Mouse (Mus musculus) brain, adult 2 months (tissue): ENCODE measurements around the gene Hspb9.

Source experiments
- DNase-seq: peaks from one replicate; pipeline ENCODE4 v3.0.0; 2011; ENCODE audit warnings: low read depth, low spot score

Hspb9 gene

GRCm38 (mm10) chr11:100705095-100705747 is 8.4 kb upstream of the Hspb9 start:
- DNase-seq: no peak

DNA sequence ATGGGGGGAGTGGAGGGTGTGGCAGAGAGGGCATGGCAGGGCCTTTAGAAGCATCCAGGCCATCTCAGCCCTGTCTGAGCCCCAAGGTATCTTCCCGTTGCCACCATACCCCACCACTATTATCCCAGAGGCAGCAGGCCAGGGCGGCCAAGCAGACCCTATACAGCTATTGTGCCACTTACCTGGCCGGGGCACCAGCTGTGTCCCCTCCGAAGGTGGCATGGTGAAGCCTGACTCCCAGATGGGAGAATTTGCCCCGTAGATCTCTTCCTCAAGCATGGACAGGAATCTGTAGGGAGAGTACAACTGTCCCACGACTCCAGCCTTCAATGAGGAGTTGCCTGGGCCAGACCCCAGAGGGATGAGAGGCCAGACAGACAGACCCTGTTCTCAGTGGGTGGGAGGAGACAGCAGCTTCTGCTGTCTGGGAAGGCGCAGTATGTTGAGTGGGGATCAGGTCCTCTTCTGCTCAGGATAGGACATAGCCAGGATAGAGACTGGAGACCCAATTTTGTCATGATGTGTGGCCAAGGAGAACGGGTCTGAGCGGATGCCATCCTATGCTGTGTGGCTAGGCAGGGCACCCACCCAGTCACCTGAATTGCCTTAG is 4.3 kb upstream of the Hspb9 start:
- no peak for DNase-seq

DNA sequence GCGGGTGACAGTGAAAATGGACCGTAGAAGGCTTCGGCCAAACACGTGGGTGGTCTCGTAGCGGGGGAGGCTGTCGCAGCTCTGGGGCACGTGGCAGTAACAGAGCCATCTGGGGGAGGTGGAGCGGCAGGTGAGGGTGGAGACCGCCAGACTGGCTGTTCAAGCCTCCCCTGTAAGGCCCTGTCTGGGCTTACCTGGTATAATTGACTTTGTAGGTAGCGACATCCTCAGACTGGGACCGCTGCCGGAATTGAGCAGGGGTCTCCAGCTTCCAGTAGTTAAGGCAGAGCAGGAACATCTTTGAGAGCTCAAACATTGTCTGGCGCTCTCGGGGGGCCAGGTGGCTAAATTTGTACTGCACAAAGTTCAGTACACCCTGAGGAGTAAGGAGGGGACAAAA is 3.1 kb upstream of the Hspb9 start:
- DNase-seq: no peak

GRCm38 (mm10) chr11:100710977-100711376 is 2.7 kb upstream of the Hspb9 start:
- DNase-seq: no peak

- peak; percentile 94 for DNase-seq
Observed at GRCm38 (mm10) chr11:100711783-100712615, 1.7 kb upstream of the Hspb9 start, which contains the start of gene Kat2a. TSS of gene Kat2a (minus strand) at chr11:100712465.

DNA sequence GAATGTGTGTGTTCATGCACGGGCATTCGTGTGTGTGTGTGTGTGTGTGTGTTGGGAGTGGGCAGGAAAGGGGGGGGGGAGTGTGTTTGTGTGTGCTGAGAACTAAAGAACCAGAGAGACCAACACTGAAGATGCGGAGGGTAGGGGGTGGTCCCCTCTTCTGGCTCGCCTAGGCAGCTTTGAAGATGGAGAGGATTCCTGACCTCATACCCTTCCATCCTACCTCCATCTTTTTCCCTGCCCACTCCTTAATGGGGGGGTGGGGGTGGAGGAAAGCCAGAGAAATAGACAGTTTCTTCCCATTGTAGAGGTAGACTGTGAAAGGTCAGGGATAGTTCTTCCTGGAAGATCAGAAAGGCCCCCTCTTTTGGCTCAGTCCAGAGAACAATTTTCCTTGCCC is 476 bp upstream of the Hspb9 start:
- DNase-seq: no peak

- peak; percentile 87 for DNase-seq
Observed at GRCm38 (mm10) chr11:100714534-100714915, 875 bp downstream of the Hspb9 start.

DNA sequence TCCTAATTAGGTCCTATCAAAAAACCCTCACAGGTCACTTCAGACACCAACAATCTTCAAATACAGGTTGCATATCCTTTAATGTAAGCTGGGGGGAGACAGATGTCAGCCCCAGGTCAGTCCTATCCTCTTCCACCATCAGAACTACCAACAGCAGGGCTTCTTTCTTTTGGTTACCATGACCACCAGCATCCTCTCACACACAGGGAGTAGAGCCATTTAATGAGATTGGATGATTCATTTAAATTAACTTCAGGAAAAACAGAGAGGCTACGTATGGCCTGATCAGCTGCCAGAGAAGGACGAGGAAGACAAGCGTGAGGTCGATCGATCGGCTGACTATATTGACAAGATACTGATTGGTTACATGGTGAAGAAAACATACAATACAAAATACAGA is 1.3 kb downstream of the Hspb9 start:
- DNase-seq: peak; percentile 58

GRCm38 (mm10) chr11:100716649-100717048 is 3.0 kb downstream of the Hspb9 start:
- peak; percentile 78 for DNase-seq

GRCm38 (mm10) chr11:100718462-100718861 is 4.8 kb downstream of the Hspb9 start:
- DNase-seq: no peak

DNA sequence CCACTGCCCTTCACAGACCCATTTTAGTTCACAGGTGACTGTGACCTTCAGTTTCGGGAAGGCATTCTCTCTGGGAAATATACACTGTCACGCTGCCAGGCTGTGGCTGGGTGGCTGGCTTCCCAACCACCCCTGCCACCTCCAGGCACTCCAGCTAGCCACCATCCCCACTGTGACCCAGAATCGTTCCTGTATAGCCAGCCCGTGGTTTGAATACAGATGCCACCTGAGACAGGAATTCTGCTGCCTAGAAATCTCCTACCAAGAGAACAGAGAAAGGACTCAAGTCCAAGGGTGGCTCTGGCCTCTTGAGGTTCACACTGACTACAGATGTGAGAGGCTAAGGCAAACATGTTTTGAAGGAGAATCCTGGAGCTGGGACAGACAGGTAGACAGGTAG is 5.2 kb downstream of the Hspb9 start:
- DNase-seq: no peak

DNA sequence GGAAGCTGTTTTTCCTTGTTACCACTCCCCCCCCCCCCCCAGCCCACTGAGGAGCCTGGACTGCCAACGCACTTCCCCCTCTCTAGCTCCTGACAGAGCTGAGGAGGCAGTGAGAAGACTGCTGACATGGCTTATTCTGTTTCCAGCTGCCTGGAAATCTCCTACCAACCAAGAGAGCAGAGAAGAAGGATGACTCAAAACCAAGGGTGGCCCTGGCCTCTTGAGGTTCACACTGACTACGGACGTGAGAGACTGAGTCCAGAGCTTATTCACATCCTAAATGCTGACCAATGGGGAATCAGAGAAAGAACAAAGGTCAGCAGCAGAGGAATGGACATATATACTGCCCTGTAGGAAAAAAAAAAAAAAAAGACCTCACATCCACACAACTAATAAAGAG is 5.7 kb downstream of the Hspb9 start:
- peak; percentile 83 for DNase-seq

- no peak for DNase-seq
Observed at GRCm38 (mm10) chr11:100719893-100720292, 6.2 kb downstream of the Hspb9 start.

DNA sequence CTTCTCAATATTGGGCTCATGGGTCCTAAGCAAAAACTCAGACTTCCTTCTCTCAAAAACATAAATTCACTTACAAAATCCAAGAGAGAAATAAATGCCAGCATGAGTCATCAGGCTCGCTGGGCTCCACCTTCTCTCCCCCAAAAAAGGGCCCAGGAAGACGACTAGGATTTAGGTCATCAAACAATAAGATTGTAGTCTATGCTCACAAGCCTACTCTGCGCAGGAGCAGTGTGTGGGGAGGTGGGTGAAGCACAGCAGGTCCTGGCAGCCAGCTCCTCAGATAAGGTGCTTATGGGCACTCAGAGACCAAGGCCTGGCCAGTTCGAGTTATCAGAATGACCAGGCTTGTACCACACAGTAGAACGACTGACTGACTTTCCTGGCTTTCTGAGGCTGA is 6.7 kb downstream of the Hspb9 start:
- peak; percentile 77 for DNase-seq

GRCm38 (mm10) chr11:100721254-100721653 is 7.6 kb downstream of the Hspb9 start:
- peak; percentile 59 for DNase-seq

- no peak for DNase-seq
Observed at GRCm38 (mm10) chr11:100721776-100722492, 8.3 kb downstream of the Hspb9 start.

DNA sequence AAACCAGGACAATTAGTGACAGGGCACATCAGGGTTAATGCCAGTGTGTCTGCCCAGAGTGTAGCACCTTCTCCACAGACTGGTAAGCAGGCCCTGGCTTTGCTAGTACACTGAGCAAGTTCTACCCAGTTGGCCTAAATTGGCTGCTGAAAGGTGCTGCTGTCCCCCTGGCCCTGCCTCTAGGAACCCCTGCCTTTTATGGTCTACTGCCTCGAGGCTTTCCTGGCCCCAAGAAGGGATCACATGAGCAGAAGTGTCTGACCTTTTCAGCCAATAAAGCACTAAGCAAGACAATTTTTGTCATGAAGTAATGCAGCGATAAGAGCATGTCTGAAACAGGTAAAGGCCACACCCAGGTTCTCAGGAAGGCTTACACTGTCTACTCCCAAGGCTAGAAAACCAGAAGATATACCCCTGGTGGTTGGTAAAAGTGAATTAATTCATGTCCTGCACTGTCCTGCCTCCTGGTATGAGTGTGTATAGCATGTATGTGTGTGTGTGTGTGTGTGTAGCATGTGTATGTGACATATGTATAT is 8.9 kb downstream of the Hspb9 start:
- no peak for DNase-seq

DNA sequence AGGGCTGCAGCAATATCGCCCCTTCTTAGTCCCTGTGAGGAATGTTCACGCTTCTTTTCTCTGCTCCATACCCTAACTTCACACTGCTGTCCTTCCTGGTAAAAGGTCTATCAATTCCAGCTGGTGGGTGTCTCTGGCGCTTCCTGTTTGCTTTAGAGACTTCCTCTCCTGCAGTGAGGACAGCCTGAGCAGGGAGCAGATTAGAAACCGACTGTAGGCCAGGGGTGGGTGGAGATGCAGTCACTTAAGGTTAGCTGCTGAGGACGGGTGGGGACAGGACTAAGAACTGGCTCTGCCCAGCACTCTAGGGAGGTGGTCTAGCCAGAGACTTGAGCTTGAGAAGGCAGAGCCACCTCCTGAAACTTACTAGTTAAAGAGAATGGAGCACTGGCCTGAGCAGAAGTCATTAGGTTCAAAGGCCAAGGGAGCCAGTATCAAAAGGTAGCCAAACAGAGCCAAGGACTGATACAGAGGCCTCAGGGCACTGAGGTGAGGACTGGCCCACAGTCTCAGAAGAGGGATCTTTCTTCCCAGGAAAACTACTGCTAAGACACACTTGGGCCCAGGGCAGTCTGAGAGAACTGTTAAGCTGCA is 11.4 kb downstream of the Hspb9 start:
- no peak for DNase-seq

DNA sequence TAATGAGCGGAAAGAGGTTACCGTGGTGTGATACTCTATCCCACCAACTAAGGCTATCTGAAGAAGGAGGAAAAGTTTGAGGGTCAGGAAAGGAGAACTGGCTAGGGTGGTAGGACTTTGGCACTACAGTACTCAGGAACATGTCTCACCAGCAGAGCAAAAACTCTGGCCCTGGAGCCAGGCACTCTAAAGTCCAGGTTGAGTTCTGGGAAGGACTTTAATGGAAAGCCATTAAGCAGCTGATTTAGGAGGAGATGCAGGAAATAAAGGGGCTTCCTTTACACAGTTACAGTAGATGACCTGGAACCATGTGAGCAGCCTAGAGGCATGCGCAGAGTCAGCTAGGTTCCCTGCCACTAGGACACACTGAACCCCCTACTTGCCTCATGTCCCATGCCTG is 13.6 kb downstream of the Hspb9 start:
- no peak for DNase-seq

- DNase-seq: no peak
Observed at GRCm38 (mm10) chr11:100728601-100729000, 15.0 kb downstream of the Hspb9 start.

GRCm38 (mm10) chr11:100729976-100730375 is 16.3 kb downstream of the Hspb9 start:
- DNase-seq: no peak
